Mouse (Mus musculus) MEL (cell line): ENCODE measurements at regions not wholly inside any gene's neighbourhood (a gene's known extent, or its start where the extent isn't known, plus 50 kb on each side); places are given as distances from the start of the nearest gene placed in this dataset.

Experiments
- CTCF ChIP-seq, 3 experiments: IDR thresholded peaks in 2 of 3; conservative IDR thresholded peaks in 1 of 3; 2 replicates each; pipeline ENCODE4 v1.5.1; 2011 to 2012; ENCODE audit warnings: low read length in 3 of 3, low read depth in 2 of 3, mild to moderate bottlenecking in 2 of 3, improper control_type of control experiment in 1 of 3, inconsistent platforms in 1 of 3, mixed read lengths in 1 of 3, moderate library complexity in 1 of 3; ENCODE audit not compliant: control insufficient read depth in 1 of 3, insufficient read depth in 1 of 3, poor library complexity in 1 of 3, severe bottlenecking in 1 of 3
- MAFK ChIP-seq: IDR thresholded peaks from 2 replicates; pipeline ENCODE4 v1.6.1; 2011; ENCODE audit warnings: low read depth, mild to moderate bottlenecking, low read length, improper control_type of control experiment, borderline replicate concordance
- MEF2A ChIP-seq: IDR thresholded peaks from 2 replicates; pipeline ENCODE4 v1.6.1; 2014; ENCODE audit warnings: low read depth, mild to moderate bottlenecking, inconsistent platforms, low read length, improper control_type of control experiment; ENCODE audit not compliant: poor library complexity, insufficient replicate concordance, severe bottlenecking; ENCODE audit errors: extremely low read depth
- SIN3A ChIP-seq: IDR thresholded peaks from 2 replicates; pipeline ENCODE4 v1.6.1; 2012; ENCODE audit warnings: low read length, improper control_type of control experiment, inconsistent platforms
- TBP ChIP-seq: IDR thresholded peaks from 2 replicates; pipeline ENCODE4 v1.8.0; 2011; ENCODE audit warnings: low read depth, low read length, improper control_type of control experiment
- UBTF ChIP-seq: IDR thresholded peaks from 2 replicates; pipeline ENCODE4 v1.6.1; 2012; ENCODE audit warnings: low read depth, mild to moderate bottlenecking, inconsistent platforms, low read length, improper control_type of control experiment, moderate library complexity, borderline replicate concordance; ENCODE audit not compliant: insufficient read depth
- ZMIZ1 ChIP-seq: IDR thresholded peaks from 2 replicates; pipeline ENCODE4 v1.6.1; 2012; ENCODE audit warnings: low read depth, mild to moderate bottlenecking, inconsistent platforms, low read length, improper control_type of control experiment, moderate library complexity

- TF ChIP-seq ZMIZ1 (no peak), CTCF (IDR thresholded peaks at IDR 0.05 in 2 of 3, conservative IDR thresholded peaks at IDR 0.05 in 1 of 3; ENCODE audit: control insufficient read depth in 1 of 3, insufficient read depth in 1 of 3, low read depth in 2 of 3, low read length in 3 of 3, poor library complexity in 1 of 3, severe bottlenecking in 1 of 3) (no peak), MAFK (no peak), SIN3A (no peak), MEF2A (no peak), UBTF (no peak), TBP (no peak)
These were observed 251.2 kb upstream of the Adcy2 start for GRCm38 (mm10) chr13:69250334-69251129.
